Mouse (Mus musculus): Measurements from ENCODE around the gene Pdss2. TPM values are rescaled to one million over a fixed set of nuclear protein-coding genes. Genes with fewer than 3 reads are reported as not detected.

Gene Pdss2
- polyA plus RNA-seq, 1 experiment from 2014 or later, result 14.5 TPM

DNA sequence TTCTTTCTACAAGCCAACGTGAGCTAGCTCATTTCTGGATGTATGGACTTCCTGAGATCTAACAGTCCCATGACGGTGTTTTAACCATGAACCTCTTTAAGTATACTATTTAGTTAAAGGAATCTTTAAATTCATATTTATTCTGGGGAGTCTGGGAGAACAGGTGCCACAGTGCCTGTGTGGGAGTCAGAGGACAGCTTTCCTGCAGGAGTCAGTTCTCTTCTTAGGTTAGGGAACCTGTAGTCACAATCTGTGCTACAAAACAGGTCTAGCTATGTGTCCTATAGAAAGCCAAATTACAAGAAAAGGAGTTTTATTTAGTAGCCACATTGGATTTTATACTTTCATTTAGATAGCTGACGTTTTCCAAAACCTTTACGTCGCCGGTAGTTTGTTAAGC, 141.7 kb downstream of the Pdss2 start:
- ATAC-seq (replicated peaks; ENCODE audit: low FRiP score), result no peak
- Histone ChIP-seq H3K4me2 (no peak overlapping the region), H3K4me1 (no peaks in the 10 kb centered on the region), H3K9me3 (replicated peaks) (no peaks in the 10 kb centered on the region), H3K27me3 (no peaks in the 10 kb centered on the region), H3K27ac (no peak overlapping the region), H3K36me3 (no peaks in the 10 kb centered on the region), H3K4me3 (replicated peaks) (no peak overlapping the region), H3K9ac (no peak overlapping the region)
- 94% methylated on average over 6 of the region's 6 CpGs for WGBS

DNA sequence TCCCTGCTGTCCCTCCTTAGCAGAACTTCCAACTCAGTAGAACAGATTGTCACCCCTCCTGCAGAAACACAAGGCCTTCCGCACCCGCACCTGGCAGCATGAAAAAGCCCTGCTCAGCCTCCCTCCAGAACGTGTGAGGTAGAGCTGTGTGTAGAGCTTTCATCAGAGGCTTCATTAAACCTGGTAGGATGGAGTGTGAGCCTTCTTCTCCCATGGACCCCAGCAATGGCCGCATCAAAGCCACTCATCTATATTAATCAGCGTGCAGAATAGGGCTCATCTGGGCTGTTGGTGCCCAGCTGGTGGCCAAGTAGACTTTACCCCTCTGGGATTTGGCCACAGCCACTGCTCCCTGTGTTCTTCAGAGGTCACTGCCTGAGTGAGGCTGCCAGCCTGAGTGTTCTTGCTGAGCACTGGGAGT, 142.2 kb downstream of the Pdss2 start:
- H3K4me2 ChIP-seq, result no peak overlapping the region
- no peaks in the 10 kb centered on the region for H3K4me1 ChIP-seq
- H3K4me3 ChIP-seq (replicated peaks), result no peak overlapping the region
- no peaks in the 10 kb centered on the region for H3K9me3 ChIP-seq (replicated peaks)
- WGBS, result 89% methylated on average over 5 of the region's 5 CpGs
- H3K27me3 ChIP-seq, result no peaks in the 10 kb centered on the region
- H3K9ac ChIP-seq, result no peak overlapping the region
- H3K27ac ChIP-seq, result no peak overlapping the region
- ATAC-seq (replicated peaks; ENCODE audit: low FRiP score), result no peak
- H3K36me3 ChIP-seq, result no peaks in the 10 kb centered on the region

DNA sequence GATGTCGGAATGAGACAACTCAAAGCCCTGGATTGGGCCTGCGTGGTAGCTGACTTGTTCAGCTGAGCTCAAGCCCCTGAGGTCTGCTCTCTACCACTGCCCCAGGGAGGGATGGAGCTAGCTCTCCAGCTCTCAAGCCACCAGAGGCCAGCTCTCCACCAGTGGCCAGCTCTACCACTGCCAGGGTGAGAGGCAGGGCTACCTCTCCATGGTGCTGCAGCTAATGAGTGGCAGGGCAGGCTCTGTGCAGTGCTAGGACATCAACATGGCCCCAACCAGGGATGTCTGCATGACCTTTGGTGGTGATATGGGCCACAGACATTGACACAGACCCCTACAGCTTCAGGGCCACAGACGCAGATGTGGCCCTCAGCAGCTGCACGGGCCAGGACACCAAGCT, 144.6 kb downstream of the Pdss2 start:
- Histone ChIP-seq H3K9me3 (replicated peaks) (no peaks in the 10 kb centered on the region), H3K36me3 (no peaks in the 10 kb centered on the region), H3K4me2 (no peak overlapping the region), H3K27me3 (no peaks in the 10 kb centered on the region), H3K27ac (no peak overlapping the region), H3K4me1 (no peaks in the 10 kb centered on the region), H3K4me3 (replicated peaks) (no peak overlapping the region), H3K9ac (no peak overlapping the region)
- WGBS, result 89% methylated on average over 4 of the region's 4 CpGs
- no peak for ATAC-seq (replicated peaks; ENCODE audit: low FRiP score)

DNA sequence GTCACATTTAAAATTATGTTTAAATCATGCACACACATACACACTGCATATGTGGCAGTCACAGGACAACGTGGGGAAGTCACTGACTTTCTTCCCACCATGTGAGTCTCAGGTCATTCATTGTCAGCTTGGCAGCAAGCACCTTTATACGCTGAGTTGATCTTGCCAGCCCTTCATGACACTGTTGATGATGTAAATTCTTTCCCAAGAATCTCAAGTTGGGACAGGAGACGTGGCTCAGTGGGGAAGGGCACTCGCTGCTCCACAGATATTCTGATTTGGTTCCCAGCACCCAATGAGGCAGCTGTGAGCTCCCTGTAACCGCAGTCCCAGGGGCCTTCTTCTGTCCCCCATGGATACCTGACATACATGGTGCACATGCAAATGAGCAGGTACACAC, 147.3 kb downstream of the Pdss2 start:
- Histone ChIP-seq H3K4me1 (peaks cover 15% of the 10 kb centered on the region), H3K36me3 (no peaks in the 10 kb centered on the region), H3K27me3 (no peaks in the 10 kb centered on the region), H3K27ac (no peak overlapping the region), H3K4me2 (no peak overlapping the region), H3K9ac (no peak overlapping the region), H3K9me3 (replicated peaks) (no peaks in the 10 kb centered on the region), H3K4me3 (replicated peaks) (no peak overlapping the region)
- WGBS, result 87% methylated on average over 5 of the region's 5 CpGs
- ATAC-seq (replicated peaks; ENCODE audit: low FRiP score), result no peak

DNA sequence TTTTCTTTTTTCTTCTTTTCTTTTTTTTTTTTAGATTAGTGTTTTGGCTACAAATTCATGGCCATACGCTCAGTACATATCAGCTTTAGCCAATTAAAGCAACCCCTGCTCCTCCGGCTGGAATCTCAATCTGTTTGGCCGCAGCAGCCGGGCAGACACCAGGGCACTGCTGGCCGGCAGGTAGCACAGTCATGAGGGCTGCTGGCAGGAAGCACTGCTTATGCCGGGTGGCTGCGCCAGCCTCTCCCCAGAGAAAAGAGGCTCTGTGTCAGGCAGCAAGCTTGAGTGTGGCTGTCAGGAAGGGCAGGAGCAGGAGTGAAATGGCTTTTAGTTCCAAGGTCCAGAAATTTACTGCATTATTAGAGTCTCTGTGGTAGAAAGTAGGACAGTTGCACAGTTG, 151.0 kb downstream of the Pdss2 start:
- Histone ChIP-seq H3K27me3 (no peaks in the 10 kb centered on the region), H3K27ac (peak overlapping the region; percentile 45), H3K4me1 (peaks cover 18% of the 10 kb centered on the region), H3K4me2 (no peak overlapping the region), H3K9me3 (replicated peaks) (no peaks in the 10 kb centered on the region), H3K4me3 (replicated peaks) (no peak overlapping the region), H3K36me3 (0 out of 2 replicates have a peak, but pooled peaks cover 2% of the 10 kb centered on the region), H3K9ac (no peak overlapping the region)
- no peak for ATAC-seq (replicated peaks; ENCODE audit: low FRiP score)
- 53% methylated on average over 7 of the region's 7 CpGs for WGBS

DNA sequence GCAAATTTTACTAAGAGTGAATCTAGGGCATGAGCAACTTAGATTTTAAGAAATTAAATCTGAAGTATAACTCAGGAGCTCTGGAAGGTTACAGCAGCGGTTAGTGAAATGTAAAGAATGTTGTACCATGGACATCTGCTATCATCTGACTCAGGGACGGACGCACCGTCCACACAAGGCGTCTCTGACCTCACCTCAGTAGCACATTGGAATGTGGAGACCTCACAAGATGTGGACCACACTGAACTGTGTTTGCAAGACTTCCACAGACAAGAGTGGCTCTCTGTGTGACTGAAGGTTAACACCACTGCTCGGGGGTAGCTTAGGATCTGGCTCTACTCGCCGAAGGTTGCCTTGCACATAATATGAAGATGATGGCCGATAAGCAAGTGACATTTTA, 151.7 kb downstream of the Pdss2 start:
- Histone ChIP-seq H3K9me3 (replicated peaks) (no peaks in the 10 kb centered on the region), H3K4me3 (replicated peaks) (no peak overlapping the region), H3K4me2 (no peak overlapping the region), H3K27ac (0 out of 2 replicates have a peak overlapping the region, but pooled peaks have one; percentile 45), H3K27me3 (no peaks in the 10 kb centered on the region), H3K4me1 (peaks cover 18% of the 10 kb centered on the region), H3K36me3 (0 out of 2 replicates have a peak, but pooled peaks cover 2% of the 10 kb centered on the region), H3K9ac (no peak overlapping the region)
- no peak for ATAC-seq (replicated peaks; ENCODE audit: low FRiP score)
- WGBS, result 75% methylated on average over 9 of the region's 9 CpGs

DNA sequence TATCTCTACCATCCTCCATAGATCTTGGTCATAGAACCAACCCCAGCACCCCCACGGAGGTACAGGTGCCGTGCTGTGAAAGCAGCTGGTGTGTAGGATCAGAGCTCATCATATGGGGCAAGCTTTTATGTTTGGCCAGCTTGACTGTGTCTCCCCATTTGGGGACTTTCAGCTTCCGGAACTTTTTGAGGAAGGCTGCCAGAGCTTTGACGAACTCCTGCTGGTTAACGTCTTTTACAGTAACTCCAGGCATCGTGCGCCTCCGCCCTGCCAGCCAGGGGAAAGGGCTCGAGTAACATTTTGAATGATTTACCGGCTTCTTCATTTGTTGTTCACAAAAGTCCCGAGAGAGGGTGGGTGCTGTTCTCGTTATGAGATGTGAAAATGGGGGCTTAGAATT, 152.4 kb downstream of the Pdss2 start:
- Histone ChIP-seq H3K36me3 (0 out of 2 replicates have a peak, but pooled peaks cover 2% of the 10 kb centered on the region), H3K9me3 (replicated peaks) (no peaks in the 10 kb centered on the region), H3K9ac (no peak overlapping the region), H3K27me3 (no peaks in the 10 kb centered on the region), H3K4me1 (peaks cover 18% of the 10 kb centered on the region), H3K27ac (no peak overlapping the region), H3K4me3 (replicated peaks) (no peak overlapping the region), H3K4me2 (no peak overlapping the region)
- no peak for ATAC-seq (replicated peaks; ENCODE audit: low FRiP score)
- WGBS, result 60% methylated on average over 12 of the region's 12 CpGs

DNA sequence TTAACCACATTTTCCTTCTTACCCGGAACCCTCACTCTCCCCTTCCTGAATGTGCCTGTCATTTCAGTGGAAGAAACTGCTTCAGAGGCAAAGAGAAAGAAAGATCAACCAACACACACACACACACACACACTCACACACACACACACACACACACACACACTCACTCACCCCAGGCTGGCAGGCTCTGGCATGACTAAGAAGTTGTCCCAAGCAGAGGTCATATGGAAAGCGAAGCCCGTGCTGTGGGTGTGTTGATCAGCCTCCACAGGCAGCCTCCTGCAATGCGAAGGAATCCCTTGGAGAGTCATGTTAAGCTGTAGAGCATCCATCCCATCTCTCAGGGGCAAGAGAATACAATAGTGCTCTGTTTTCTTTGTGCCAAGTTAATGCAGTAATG, 154.0 kb downstream of the Pdss2 start:
- H3K4me1 ChIP-seq, result peaks cover 18% of the 10 kb centered on the region
- WGBS, result 82% methylated on average over 4 of the region's 4 CpGs
- 0 out of 2 replicates have a peak, but pooled peaks cover 2% of the 10 kb centered on the region for H3K36me3 ChIP-seq

DNA sequence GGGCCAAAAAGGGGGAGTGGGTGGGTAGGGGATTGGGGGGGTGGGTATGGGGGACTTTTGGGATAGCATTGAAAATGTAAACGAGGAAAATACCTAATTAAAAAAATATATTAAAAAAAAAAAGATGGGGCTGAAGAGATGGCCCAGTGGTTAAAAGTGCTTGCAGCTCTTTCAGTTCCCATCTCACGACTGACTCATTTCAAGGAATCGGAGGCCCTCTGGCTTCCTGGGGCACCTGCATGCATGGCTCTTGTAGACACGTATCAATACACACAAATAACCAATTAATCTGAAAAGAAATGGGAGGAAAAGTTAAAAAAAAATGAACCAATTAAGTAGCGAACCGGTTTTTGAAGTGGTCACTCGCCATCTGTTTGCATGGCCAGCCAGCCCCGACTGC, 155.5 kb downstream of the Pdss2 start:
- Histone ChIP-seq H3K4me3 (replicated peaks) (no peak overlapping the region), H3K9me3 (replicated peaks) (no peaks in the 10 kb centered on the region), H3K36me3 (0 out of 2 replicates have a peak, but pooled peaks cover 2% of the 10 kb centered on the region), H3K27ac (no peak overlapping the region), H3K27me3 (no peaks in the 10 kb centered on the region), H3K4me2 (no peak overlapping the region), H3K9ac (no peak overlapping the region), H3K4me1 (peaks cover 18% of the 10 kb centered on the region)
- 77% methylated on average over 8 of the region's 8 CpGs for WGBS
- ATAC-seq (replicated peaks; ENCODE audit: low FRiP score), result no peak

More for the DNA sequence above, 154.0 kb downstream of the Pdss2 start:
- H3K4me3 ChIP-seq (replicated peaks), result no peak overlapping the region
- no peak overlapping the region for H3K9ac ChIP-seq
- ATAC-seq (replicated peaks; ENCODE audit: low FRiP score), result no peak
- H3K27ac ChIP-seq, result no peak overlapping the region
- H3K4me2 ChIP-seq, result no peak overlapping the region
- H3K9me3 ChIP-seq (replicated peaks), result no peaks in the 10 kb centered on the region
- H3K27me3 ChIP-seq, result no peaks in the 10 kb centered on the region

DNA sequence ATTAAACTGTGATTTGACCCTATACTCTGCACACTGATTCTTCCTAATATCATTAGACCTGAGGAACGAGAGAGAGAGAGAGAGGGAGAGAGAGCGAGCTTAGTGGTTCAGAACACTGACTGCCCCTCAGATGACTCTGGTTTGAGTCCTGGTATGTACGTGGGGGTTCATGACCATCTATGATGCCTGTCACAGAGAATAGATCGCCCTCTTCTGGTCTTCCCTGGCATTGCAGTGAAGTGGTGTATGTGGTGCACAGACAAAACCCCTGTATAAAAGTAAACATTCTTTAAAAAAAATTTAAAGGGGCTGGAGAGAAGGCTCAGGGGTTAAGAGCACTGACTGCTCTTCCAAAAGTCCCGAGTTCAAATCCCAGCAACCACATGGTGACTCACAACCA, 157.0 kb downstream of the Pdss2 start:
- Histone ChIP-seq H3K36me3 (0 out of 2 replicates have a peak, but pooled peaks cover 2% of the 10 kb centered on the region), H3K27ac (0 out of 2 replicates have a peak overlapping the region, but pooled peaks have one; percentile 27), H3K9ac (no peak overlapping the region), H3K27me3 (no peaks in the 10 kb centered on the region), H3K4me2 (no peak overlapping the region), H3K4me1 (peaks cover 6% of the 10 kb centered on the region), H3K9me3 (replicated peaks) (no peaks in the 10 kb centered on the region), H3K4me3 (replicated peaks) (no peak overlapping the region)
- no peak for ATAC-seq (replicated peaks; ENCODE audit: low FRiP score)
- 52% methylated on average over 5 of the region's 5 CpGs for WGBS

DNA sequence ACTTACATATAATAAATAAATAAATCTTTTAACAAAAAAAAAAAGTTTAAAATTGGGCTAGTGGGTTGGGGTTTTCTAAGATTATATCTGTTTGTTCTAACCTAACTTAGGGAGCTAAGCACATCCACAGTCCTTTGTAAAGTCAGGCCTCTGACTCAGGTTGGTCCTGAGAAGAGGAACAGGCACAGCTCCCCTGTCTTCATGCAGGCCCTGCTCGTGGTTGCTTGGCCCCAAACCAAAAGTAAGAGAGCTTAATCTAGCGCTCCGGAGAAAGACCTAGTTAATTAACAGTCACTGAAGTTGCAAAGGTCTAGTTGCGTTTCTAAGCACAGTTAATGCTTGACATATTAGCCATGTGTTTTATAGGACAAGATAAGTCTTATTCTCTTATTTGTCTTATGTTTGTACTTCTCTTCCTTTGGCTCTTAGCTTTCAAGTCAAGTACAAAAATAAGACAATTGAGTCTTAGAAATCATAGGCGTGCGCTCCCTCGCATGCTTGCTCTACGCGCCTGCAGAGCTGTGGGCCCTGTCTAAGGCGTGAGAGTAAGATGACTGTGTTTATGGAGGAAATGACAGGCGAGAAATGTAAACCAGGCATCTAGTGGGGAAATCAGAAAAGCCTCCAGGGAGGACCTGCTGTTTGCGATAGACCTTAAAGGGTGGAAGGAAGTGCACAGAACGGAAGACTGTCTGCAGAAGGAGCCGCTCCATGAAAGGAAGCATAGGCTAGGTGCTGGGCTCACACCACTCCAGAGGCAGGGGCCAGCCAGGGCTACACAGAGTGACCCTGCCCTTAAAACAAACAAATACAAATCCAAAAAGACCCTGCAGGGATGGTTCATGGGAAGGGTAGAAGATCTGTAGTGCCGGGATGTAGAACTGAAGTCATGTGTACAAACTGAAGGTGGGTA, 157.7 kb downstream of the Pdss2 start:
- Histone ChIP-seq H3K27ac (peak overlapping the region; percentile 57), H3K4me1 (no peaks in the 10 kb centered on the region), H3K36me3 (0 out of 2 replicates have a peak, but pooled peaks cover 2% of the 10 kb centered on the region), H3K9ac (no peak overlapping the region), H3K4me3 (replicated peaks) (no peak overlapping the region), H3K9me3 (replicated peaks) (no peaks in the 10 kb centered on the region), H3K27me3 (no peaks in the 10 kb centered on the region), H3K4me2 (no peak overlapping the region)
- ATAC-seq (replicated peaks; ENCODE audit: low FRiP score), result peak; percentile 40; the same call in 1 of the 2 replicates
- 69% methylated on average over 15 of the region's 15 CpGs for WGBS

DNA sequence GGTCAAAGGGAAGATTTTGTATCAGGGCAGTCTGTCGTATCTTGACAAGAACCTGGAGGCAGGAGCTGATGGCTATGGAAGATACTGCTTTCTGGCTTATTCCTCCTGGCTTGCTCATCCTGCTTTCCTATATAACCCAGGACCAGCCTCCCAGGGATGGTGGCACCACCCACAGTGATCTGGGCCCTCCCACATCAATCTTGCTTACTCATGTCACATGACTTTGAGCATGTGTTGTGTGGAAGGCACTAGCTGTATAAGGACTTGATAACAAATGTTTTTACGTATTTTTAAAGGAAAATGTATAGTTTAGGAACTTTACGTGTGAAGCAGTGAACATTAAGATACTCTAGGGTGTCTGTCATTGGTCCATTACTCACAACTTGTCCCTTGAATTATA, 161.4 kb downstream of the Pdss2 start:
- 88% methylated on average over 3 of the region's 3 CpGs for WGBS
- no peak for ATAC-seq (replicated peaks; ENCODE audit: low FRiP score)
- no peak overlapping the region for H3K27ac ChIP-seq

More for the DNA sequence above, 161.4 kb downstream of the Pdss2 start:
- Histone ChIP-seq H3K27me3 (no peaks in the 10 kb centered on the region), H3K36me3 (no peaks in the 10 kb centered on the region), H3K4me2 (no peak overlapping the region), H3K9me3 (replicated peaks) (no peaks in the 10 kb centered on the region), H3K9ac (no peak overlapping the region), H3K4me1 (no peaks in the 10 kb centered on the region), H3K4me3 (replicated peaks) (no peak overlapping the region)
